ENCODE assay signal across 8 mouse cellular contexts in genomic region chr12:9569971-9570370, GRCm38 (mm10). TPM values are rescaled to one million over a fixed set of nuclear protein-coding genes. Genes with fewer than 3 reads are reported as not detected.
DNase-seq lines count a peak whose midpoint lies in the region; ATAC-seq lines count a peak whose summit lies in the region.

TSS of gene Osr1 (plus strand) at chr12:9570116.

- DNase-seq in 416B (ENCODE audit: low read depth) (peak; percentile 38), R1 (ENCODE audit: low read depth, low spot score) (peak; percentile 64)
- peak; percentile 89 for DNase-seq in embryo, embryonic 11 days
- DNase-seq in heart, embryonic 10.5 days (ENCODE audit: low spot score): no peak
- DNase-seq in lung, adult 18-20 months: peak; percentile 43 to 54

- H3K9ac ChIP-seq in kidney, embryonic 15.5 days: peak within 1 kb of the TSS; percentile 32; the same call in 1 of the 2 replicates
- H3K9ac ChIP-seq in neural tube, embryonic 14.5 days (replicated peaks; ENCODE audit: low read depth, low read length): peak within 1 kb of the TSS; percentile 11; the same call in 1 of the 2 replicates

- no peak for ATAC-seq in kidney, embryonic 15.5 days (replicated peaks; ENCODE audit: low FRiP score)
- ATAC-seq in neural tube, embryonic 14.5 days (ENCODE audit: low read depth): 0 out of 2 replicates have a peak, but pooled peaks have one; percentile 35
- no peak for ATAC-seq in erythroid progenitor cell, adult 5-6 weeks (replicated peaks; ENCODE audit: low FRiP score, poor library complexity, severe bottlenecking)

- no peak within 1 kb of the TSS for H3K27ac ChIP-seq in heart, embryonic 10.5 days
- H3K27ac ChIP-seq in kidney, embryonic 15.5 days: no peak within 1 kb of the TSS
- H3K27ac ChIP-seq in neural tube, embryonic 14.5 days (ENCODE audit: low read depth, low read length): no peak within 1 kb of the TSS

- peak within 1 kb of the TSS; percentile 60 for H3K4me3 ChIP-seq in heart, embryonic 10.5 days
- peak within 1 kb of the TSS; percentile 46 for H3K4me3 ChIP-seq in kidney, embryonic 15.5 days (replicated peaks)
- H3K4me3 ChIP-seq in neural tube, embryonic 14.5 days (ENCODE audit: low read depth, low read length): peak within 1 kb of the TSS; percentile 20

- H3K4me2 ChIP-seq in kidney, embryonic 15.5 days: peak within 1 kb of the TSS; percentile 82
- peak within 1 kb of the TSS; percentile 43 for H3K4me2 ChIP-seq in neural tube, embryonic 14.5 days (ENCODE audit: low read depth, low read length)

- H3K36me3 ChIP-seq in heart, embryonic 10.5 days: no peaks in the 10 kb centered on the region
- no peaks in the 10 kb centered on the region for H3K36me3 ChIP-seq in kidney, embryonic 15.5 days
- H3K36me3 ChIP-seq in neural tube, embryonic 14.5 days (ENCODE audit: control insufficient read depth, insufficient read depth, low read length): no peaks in the 10 kb centered on the region

- H3K4me1 ChIP-seq in heart, embryonic 10.5 days: peaks cover 21% of the 10 kb centered on the region
- H3K4me1 ChIP-seq in kidney, embryonic 15.5 days: peaks cover 23% of the 10 kb centered on the region
- H3K4me1 ChIP-seq in neural tube, embryonic 14.5 days (ENCODE audit: control insufficient read depth, insufficient read depth, low read length): peaks cover 6% of the 10 kb centered on the region; the same call in 1 of the 2 replicates

- peaks cover 40% of the 10 kb centered on the region for H3K27me3 ChIP-seq in heart, embryonic 10.5 days (ENCODE audit: insufficient read depth, poor library complexity, severe bottlenecking)
- peaks cover 48% of the 10 kb centered on the region for H3K27me3 ChIP-seq in kidney, embryonic 15.5 days
- H3K27me3 ChIP-seq in neural tube, embryonic 14.5 days (ENCODE audit: control insufficient read depth, insufficient read depth, low read length): peaks cover 41% of the 10 kb centered on the region

- under 1% methylated on average over 15 of the region's 15 CpGs for WGBS in heart, embryonic 10.5 days
- WGBS in kidney, embryonic 15.5 days: under 1% methylated on average over 15 of the region's 15 CpGs
- WGBS in neural tube, embryonic 14.5 days: 0% methylated on average over 15 of the region's 15 CpGs

- H3K9me3 ChIP-seq in heart, embryonic 10.5 days: no peaks in the 10 kb centered on the region
- H3K9me3 ChIP-seq in kidney, embryonic 15.5 days (replicated peaks): no peaks in the 10 kb centered on the region
- no peaks in the 10 kb centered on the region for H3K9me3 ChIP-seq in neural tube, embryonic 14.5 days (ENCODE audit: control insufficient read depth, low read length)

RNA-seq across cellular contexts. Expression of gene Osr1, which starts in this region (rescaled TPM):
- 2.8 and 14.9 TPM in 2 replicates for polyA plus RNA-seq in heart, embryonic 10.5 days (2016; fragmentation: Nextera tagmentation; extraction: Ambion mirVana)
- 30.4 and 35.7 TPM in 2 replicates for polyA plus RNA-seq in kidney, embryonic 15.5 days (2015; fragmentation: Nextera tagmentation; extraction: Ambion mirVana)
- 1.9 and 14.5 TPM in 2 replicates for polyA plus RNA-seq in neural tube, embryonic 14.5 days (2014; fragmentation: Nextera tagmentation; extraction: Ambion mirVana)
- not detected in 2 replicates for total RNA-seq in erythroid progenitor cell, adult 5-6 weeks (2015; ENCODE audit: low replicate concordance)
- not detected in 2 replicates for total RNA-seq in erythroid progenitor cell, adult 5-6 weeks (2017; ENCODE audit: low replicate concordance)
